8 mouse cellular contexts compared by ENCODE assay signal in the genomic region with DNA sequence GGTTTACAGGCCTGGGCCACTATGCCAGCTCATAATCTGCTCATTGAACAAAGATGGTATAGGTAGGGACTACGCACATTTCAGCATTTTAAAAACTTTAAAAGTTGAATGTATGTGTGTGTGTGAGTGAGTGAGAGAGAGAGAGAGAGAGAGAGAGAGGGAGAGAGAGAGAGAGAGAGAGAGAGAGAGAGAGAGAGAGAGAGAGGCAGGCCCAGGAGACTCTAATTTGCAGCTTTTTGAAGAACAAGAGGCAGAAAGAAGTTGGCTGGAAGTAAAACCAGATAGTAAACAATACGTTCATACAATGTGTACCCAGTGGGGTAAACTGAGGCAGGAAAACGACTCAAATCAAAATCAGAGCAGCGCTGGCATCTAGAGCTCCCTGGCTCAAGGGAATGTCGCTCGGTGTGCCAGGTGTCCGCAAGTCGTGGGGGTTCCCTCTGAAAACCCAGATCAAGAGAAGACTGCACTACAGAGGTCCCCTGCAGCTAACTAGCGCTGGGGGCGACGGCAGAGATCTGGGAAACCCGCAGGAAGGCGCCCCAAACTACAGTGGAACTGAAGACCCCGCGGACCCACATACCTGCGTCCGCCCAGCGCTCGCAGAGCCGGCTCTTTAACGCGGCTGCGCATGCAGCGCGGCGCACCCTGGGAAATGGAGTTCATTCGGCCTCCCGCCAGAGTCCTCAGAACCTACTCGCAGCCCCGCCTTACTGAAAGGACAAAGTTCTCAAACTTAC. TPM values are rescaled to one million over a fixed set of nuclear protein-coding genes. Genes with fewer than 3 reads are reported as not detected.
A peak's percentile ranks its signal among the peaks of the same experiment; 100 is the strongest.
DNase-seq lines count a peak whose midpoint lies in the region; ATAC-seq and TF ChIP-seq lines count a peak whose summit lies in the region.

A gene (minus strand): TSS at position 650 of the 740 bp plus-strand sequence.

- H3K4me2 ChIP-seq in hindbrain, embryonic 11.5 days (replicated peaks; ENCODE audit: low read depth, low read length) = peak within 1 kb of the TSS; percentile 56

- TF ChIP-seq CTCF in Patski (IDR thresholded peaks at IDR 0.05) = no peak

- in situ Hi-C loops in Patski (cut with MboI; ENCODE audit: low pct_unique_long_range_greater_than_20kb) = no loop called here

- ATAC-seq in Patski = peak; percentile 78
- ATAC-seq in hindbrain, embryonic 11.5 days (ENCODE audit: low FRiP score) = peak; percentile 93

- 3% methylated on average over 30 of the region's 30 CpGs for WGBS in hindbrain, embryonic 11.5 days

- no peaks in the 10 kb centered on the region for H3K4me1 ChIP-seq in hindbrain, embryonic 11.5 days (replicated peaks; ENCODE audit: control insufficient read depth, insufficient read depth, low read length)

- peak within 1 kb of the TSS; percentile 82 for H3K4me3 ChIP-seq in hindbrain, embryonic 11.5 days (ENCODE audit: low read depth, low read length)

- peak; percentile 33 for DNase-seq in Patski (ENCODE audit: low read depth, low spot score)
- DNase-seq in cerebellum, adult 9-11 months = peak; percentile 84
- peak; percentile 59 to 89 for DNase-seq in frontal cortex, adult 2 months (ENCODE audit: extremely low spot score in 1 of 2, low spot score in 1 of 2)
- DNase-seq in hindbrain, embryonic 11.5 days (ENCODE audit: low spot score) = peak; percentile 87
- peak; percentile 81 to 85 for DNase-seq in layer of hippocampus, postnatal 10 days (ENCODE audit: low spot score in 2 of 2)
- peak; percentile 89 for DNase-seq in lung, postnatal 10 days
- peak; percentile 79 for DNase-seq in ovary, postnatal 36 days (ENCODE audit: low spot score)
- DNase-seq in thymus, postnatal 14 days = peak; percentile 90

- no peak within 1 kb of the TSS for H3K27ac ChIP-seq in hindbrain, embryonic 11.5 days (ENCODE audit: low read depth, low read length)

- POLR2A ChIA-PET in Patski (lab: Charles Lee) = interaction anchor here (0.6 to 1.0 kb wide), 6 partner anchors 8 to 135 kb away, joined by 3 to 5 read pairs (median 3); no protein-coding TSS in a partner anchor

- CTCF ChIA-PET in Patski (lab: Charles Lee) = interaction anchor here (1.0 kb wide), 1 partner anchor 16 kb away, joined by 3 read pairs; no protein-coding TSS in a partner anchor

- no peaks in the 10 kb centered on the region for H3K27me3 ChIP-seq in Patski
- no peaks in the 10 kb centered on the region for H3K27me3 ChIP-seq in hindbrain, embryonic 11.5 days (ENCODE audit: control insufficient read depth, insufficient read depth, low read length)

- no peaks in the 10 kb centered on the region for H3K36me3 ChIP-seq in hindbrain, embryonic 11.5 days (ENCODE audit: control insufficient read depth, insufficient read depth, low read length)

- peak within 1 kb of the TSS; percentile 80 for H3K9ac ChIP-seq in hindbrain, embryonic 11.5 days (ENCODE audit: low read depth, low read length)

- no peaks in the 10 kb centered on the region for H3K9me3 ChIP-seq in hindbrain, embryonic 11.5 days (ENCODE audit: control insufficient read depth, low read length)

RNA-seq across cellular contexts. Expression of the gene that starts here (rescaled TPM):
- 25.6 TPM for polyA plus RNA-seq in Patski (2021)
- 15.8 and 18.4 TPM in 2 replicates for polyA plus RNA-seq in frontal cortex, adult 2 months (2012; rRNA removed)
- polyA plus RNA-seq in hindbrain, embryonic 11.5 days (2014; fragmentation: Nextera tagmentation; extraction: Ambion mirVana) = 4.5 and 5.0 TPM in 2 replicates
- 10 to 100 TPM; 15.2 to 16.4 TPM for total RNA-seq in layer of hippocampus, postnatal 10 days (2021)

Comparison
In these comparisons a context has a peak if more than half of its experiments do, and no peak if none do; other contexts are left out.
1. DNase-seq: peak in every context shown above with its lines; median percentile 90 in thymus, postnatal 14 days; 89 in lung, postnatal 10 days; 87 in hindbrain, embryonic 11.5 days; 84 in cerebellum, adult 9-11 months; 83 in layer of hippocampus, postnatal 10 days; 79 in ovary, postnatal 36 days; 74 in frontal cortex, adult 2 months; 33 in Patski.